Mouse (Mus musculus): ENCODE measurements at regions not wholly inside any gene's neighbourhood (a gene's known extent, or its start where the extent isn't known, plus 50 kb on each side); places are given as distances from the start of the nearest gene placed in this dataset.

DNA sequence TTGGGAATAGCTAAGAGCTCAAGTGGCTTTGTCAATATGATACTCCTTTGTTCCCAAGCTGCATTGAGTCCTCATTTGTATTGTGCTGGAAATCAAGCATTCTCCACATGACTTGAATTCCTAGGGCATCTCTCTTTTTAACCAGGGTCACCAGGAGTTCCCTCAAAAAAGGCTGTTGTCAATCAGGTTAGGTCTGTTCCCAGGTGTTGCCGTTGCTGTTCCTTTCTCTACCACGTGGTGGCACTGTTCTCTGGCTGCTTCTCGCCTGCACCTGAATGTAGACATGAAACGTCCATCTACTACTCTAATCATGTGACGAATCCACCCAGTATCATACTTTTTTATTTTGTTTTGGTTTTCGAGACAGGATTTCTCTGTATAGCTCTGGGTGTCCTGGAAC lies 118.3 kb downstream of the S1pr1 start:
- peak; percentile 66 to 86 for DNase-seq

GRCm38 (mm10) chr3:115590716-115591115 lies 124.2 kb downstream of the S1pr1 start:
- no peak for DNase-seq

DNA sequence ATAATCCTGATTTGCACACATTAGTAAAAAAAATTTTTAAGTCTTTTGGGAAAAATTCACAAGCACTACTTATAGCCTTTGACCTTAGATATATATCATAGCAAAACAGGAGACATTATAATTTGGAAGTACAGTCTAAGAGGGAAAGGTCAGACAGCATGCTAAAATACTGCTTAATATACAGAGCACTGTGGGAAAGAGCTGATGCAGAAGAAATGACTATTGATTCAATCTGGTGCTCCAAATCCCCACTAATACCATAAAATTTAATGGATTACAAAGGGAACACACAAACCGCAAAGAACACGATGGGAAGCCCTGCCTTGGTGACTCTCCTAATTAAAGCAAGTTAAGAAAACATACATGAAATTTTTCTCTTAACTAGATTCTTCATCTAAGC lies 126.3 kb downstream of the S1pr1 start:
- no peak for DNase-seq

DNA sequence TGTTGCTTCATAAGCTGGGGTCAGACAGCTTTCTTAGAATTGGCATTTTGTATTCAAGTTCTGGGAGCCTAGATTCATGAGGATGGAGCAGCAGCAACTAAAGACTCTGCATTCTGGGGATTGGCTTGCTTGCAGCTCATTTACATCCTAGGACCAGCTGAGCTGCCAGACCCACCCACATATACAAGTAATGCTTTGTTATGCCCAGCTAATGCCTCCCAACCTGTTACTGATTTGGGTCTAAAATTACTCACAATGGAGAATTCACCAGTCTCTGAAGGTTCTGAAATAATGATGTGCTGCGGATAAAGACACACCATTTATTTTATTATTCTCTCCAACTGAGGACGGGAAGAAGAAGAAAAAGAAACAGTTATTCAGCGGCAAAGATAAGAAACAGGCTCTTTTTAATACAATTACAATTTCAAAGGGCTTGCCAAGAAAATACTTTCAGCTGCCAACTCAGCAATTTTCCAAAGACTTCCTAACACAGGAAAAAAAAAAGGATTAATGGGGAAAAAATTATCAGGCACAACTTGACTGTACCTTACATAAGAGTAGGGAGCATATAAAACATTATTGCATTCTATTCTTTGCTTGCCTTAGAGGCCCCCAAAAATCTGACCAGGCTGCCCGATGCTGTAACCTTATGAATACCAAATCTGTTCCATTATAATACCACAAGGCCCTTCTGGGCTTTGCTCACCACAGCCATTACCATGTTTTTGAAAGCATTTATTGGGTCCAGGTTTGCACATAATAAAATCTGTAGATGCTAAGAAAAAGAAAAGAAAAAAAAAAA lies 134.5 kb downstream of the S1pr1 start:
- no peak for DNase-seq

GRCm38 (mm10) chr3:115575371-115575770 lies 139.5 kb downstream of the S1pr1 start:
- no peak for DNase-seq

- no peak for DNase-seq
Observed at GRCm38 (mm10) chr3:115562735-115563134, 152.1 kb downstream of the S1pr1 start.

DNA sequence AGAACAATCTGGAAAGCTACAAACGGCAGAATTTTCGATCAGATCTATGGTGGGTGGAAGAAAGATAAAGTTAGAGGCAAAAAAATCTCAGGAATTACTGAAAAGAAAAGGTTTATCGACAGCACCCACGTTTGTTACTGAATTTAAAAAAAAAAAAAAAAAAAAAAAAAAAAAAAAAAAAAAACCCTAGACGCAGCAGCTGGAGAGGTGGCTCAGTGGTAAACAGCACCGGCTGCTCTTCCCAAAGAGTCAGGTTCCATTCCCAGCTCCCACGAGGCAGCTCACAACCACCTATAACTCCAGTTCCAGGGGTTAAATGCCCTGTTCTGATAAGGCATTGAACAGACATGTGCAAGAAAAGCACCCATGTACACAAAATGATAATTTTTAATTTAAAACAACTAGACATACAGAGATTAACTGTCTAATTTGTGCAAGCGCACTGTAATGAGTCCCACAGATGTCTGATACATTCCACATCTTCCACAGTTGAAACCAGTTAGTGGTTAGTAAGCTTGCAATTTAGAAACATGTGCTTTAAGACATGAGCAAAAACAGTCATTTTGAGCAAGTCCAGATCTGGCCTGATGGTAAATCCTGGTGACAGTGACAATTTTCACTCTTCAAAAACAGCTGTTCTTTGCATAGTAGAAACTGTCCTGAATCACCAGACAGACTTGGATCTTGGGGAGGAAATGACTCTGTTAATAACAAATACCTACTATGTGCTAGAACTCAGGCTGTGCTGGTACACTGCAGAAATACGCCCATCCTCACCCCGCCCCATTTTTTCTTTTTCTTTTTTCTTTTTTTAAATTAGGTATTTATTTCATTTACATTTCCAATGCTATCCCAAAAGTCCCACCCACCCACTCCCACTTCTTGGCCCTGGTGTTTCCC lies 159.8 kb downstream of the S1pr1 start:
- no peak for DNase-seq

DNA sequence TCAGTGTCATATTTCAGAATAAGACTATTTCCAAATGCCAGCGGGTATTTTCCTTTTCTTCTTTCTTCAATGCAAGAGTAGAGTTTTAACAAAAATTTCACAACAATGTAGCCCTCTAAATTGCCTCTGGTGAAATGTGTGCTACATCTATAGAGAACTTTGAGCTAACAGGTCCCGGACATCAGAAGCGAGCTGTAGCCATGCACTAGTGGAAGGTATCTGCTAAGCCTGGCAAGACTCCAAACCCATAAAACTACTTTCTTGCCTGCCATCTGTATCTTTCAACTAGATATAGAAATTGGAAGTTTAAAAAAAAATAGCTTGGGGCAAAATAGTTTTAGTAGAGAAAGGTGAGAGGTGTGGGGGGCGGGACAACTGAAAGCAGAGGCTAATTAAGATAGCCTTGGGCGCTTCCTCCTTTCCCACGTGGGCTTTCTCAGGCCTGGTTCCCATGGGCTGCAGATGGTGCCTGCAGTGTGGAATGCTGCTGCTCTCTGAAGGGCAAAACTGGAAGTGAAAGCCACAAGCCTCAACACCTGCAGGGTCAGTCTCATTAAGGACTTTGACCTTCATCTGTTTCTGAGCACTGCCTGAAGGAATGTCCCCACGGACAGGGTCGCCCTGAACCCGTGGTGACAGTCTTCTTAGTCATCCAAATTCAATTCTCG lies 160.9 kb downstream of the S1pr1 start:
- DNase-seq = no peak

- DNase-seq = peak in 1 of 2 experiments; percentile 13
Observed at GRCm38 (mm10) chr3:115541789-115542188, 173.1 kb downstream of the S1pr1 start.

DNA sequence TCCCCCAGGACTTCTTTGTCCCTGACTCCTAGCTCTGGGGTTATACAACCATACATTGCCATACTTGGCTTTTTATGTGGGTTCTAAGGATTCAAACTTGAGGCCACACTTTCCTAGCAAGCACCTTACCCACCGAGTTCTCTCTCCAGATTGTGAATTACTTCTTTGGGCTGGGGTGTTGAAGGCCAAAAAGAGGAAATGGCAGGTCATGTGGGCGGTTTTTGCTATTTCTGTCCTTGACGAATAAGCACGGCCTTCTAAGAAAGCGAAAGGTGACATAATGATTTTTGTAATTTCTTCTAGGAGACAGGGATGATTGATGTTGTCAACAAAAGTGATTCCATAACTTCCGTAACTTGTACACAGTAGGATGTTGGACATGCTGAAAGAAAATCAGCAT lies 176.5 kb downstream of the S1pr1 start:
- DNase-seq = no peak

GRCm38 (mm10) chr3:115532141-115532735 lies 182.6 kb downstream of the S1pr1 start:
- no peak for DNase-seq

- DNase-seq = no peak
Observed at GRCm38 (mm10) chr3:115530441-115530840, 184.4 kb downstream of the S1pr1 start.

DNA sequence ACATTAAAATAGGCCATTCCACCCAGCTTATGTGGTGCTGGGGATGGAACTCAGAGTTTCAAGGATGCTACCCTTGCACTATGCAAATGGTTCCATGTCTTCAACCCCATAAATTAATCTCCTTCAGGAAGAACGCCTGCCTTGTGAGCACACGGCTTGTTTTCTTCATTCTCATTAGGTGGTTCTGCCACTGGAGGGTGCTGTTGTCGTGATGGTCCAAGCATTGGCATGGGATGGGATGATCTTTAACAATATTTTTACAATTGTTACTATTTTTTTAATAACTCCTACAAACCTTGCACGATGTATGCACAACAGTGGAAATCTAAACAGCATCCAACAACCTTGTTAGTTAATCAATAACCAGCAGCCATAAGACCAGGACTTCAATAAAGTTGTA lies 185.0 kb downstream of the S1pr1 start:
- peak in 1 of 2 experiments; percentile 42 for DNase-seq

- DNase-seq = no peak
Observed at GRCm38 (mm10) chr3:115523515-115523914, 191.4 kb downstream of the S1pr1 start.

DNA sequence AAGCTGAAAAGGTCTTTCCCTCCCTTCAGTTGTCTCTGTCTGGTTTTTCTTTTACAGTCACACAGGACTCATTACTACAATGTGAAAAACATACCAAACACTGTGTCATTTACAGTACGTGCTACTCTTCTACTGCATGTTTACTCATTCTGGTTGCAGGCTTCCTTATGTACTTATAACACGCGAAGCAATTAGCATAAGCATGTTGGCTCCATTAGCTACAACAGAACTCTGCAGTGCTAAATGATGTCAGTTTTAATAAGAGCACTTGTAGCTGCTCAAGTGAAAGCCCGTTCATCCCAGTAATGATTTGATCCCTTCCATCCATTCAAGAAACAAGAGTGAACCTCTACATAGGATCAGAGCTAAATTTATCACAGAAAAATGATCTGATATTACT lies 199.2 kb downstream of the S1pr1 start:
- DNase-seq = no peak

GRCm38 (mm10) chr3:115509658-115510057 lies 205.2 kb downstream of the S1pr1 start:
- DNase-seq = no peak

DNA sequence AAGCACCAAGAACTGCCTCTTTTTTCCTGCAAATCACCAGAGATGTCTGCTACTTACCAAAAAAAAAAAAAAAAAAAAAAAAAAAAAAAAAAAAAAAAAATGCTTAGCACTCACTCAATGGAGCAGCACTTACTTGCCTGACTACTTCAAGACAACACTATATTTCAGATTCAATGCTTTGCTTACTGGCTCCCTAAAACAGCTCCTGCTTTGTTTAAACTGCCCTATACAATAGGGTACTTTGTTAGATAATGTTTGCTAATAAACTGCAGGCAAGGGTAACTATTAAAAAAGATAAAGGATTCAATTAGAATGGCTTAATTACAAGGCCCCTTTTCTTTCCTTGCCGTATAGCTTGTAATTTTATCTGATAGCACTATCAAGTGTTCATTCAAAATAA lies 217.5 kb downstream of the S1pr1 start:
- no peak for DNase-seq

DNA sequence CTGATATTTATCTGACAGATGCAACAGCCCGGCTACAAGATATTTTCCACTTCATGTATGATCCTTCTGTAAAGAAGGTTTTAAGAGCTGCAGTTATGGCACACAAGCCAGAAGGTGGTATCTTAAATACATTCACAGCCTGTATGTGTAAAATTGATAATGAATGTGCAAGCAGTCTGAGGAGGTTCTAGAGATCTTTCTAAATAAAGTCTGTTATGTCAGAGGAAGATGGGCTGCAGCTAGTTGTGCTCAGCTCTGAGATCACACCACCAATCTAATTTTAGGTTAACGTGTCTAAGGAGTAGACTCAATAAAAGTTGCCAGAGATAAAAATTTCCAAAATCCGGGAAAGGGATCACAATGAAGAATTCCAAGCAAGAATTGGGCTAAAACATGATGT lies 218.8 kb downstream of the S1pr1 start:
- no peak for DNase-seq

DNA sequence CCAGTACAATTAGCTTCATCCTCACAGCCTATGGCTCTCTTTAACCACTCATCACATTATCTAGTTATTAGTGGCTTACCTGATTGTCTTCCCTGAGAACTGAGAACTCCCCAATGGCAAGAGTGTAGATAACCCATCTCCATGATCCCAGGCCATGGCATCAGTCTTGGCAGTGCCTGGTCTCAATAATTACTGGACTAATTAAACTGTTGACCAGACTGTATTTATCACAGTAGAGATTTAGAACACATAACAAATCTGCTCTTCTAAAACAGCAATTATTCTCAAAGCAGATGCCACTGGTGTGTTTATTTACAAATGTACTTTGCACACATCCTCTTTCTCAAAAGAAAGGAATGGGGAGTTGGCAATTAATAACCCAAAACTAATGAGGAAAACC lies 219.2 kb downstream of the S1pr1 start:
- DNase-seq = no peak

DNA sequence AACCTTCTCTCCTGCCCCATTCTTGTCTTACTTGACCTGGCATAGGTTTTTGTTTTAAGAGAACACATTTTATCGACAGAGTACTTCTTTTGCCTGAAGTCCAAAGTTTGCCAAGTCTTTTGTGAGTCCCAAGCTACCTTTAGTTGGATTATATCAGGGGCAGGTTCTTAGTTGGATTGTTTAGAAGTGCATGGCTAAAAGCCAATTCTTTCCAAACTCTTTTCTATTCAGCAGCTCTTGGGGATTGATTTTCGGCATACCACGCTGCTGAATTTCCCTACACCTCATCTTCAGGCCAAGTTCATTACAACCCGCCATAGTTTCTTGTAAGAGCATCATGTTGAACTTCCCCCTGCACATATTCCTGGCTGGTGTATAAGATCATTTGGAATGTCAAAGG lies 245.9 kb downstream of the S1pr1 start:
- DNase-seq = no peak

GRCm38 (mm10) chr3:115467850-115468249 lies 247.0 kb downstream of the S1pr1 start:
- DNase-seq = no peak

DNA sequence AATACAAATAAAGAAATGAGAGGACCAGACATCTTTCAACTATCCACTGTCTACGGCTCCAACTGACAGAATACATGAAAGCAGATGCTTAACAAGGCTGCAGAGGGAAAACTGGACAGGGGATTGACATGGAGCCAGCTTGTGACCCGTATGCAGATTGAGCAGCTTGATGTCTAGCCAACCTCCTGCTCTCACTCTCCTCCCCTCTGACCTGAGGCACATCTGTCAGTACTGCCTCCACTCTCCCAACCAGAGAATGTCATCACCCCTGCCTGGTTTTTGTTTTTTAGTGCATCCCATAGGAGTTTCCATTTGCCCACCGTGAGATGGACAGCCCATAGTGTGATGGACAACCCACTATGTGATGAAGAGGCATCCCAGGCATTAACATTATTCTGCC lies 252.2 kb downstream of the S1pr1 start:
- DNase-seq = no peak

Measured in heart, adult 18-20 months (tissue).